Mouse (Mus musculus) lung, adult 2 months (tissue): Measurements from ENCODE around the gene Plcxd2.

Experiments used
- CTCF ChIP-seq: fragments of 200-500 bp; IDR thresholded peaks from 2 replicates; pipeline ENCODE4 v1.5.1; 2011; ENCODE audit warnings: mild to moderate bottlenecking, low read length, control low read depth; ENCODE audit not compliant: insufficient read depth
- POLR2A ChIP-seq: fragments of 200-500 bp; IDR thresholded peaks from 2 replicates; pipeline ENCODE4 v1.6.1; 2011; ENCODE audit warnings: low read depth, mild to moderate bottlenecking, control low read depth, low read length, borderline replicate concordance; ENCODE audit errors: extremely low read depth

DNA sequence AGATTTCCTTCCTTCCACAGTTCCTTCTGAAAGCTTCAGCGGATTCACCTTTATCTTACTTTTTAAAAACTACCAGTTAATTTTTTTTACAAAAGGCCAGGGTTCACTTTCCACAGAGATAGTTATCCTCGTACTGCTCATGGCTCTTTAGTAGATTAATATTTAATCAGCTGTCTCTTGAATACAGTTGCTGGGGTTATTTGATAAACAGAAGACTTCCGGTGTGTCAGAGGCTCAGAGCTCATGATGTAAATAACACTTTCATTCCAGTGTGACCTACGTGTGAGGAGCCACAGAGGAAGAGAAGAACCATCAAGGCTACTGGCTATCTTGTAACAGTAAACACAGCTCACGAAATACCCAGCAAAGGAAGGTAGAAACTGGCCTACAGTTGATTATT is 43.4 kb downstream of the Plcxd2 start:
- TF ChIP-seq CTCF (no peak), POLR2A (no peak)
